Mouse (Mus musculus) urinary bladder, adult 18-20 months (tissue): ENCODE results near the gene Ero1l.
A peak's percentile ranks its signal among the peaks of the same experiment; 100 is the strongest.

Experiments
- DNase-seq, 2 experiments: peaks; one replicate each; pipeline ENCODE4 v3.0.0; 2022; ENCODE audit warnings: low spot score in 2 of 2, mixed read lengths in 2 of 2

Ero1l gene

GRCm38 (mm10) chr14:45318426-45319236, at the start of gene Ero1l:
Ero1l (minus strand) TSS chr14:45318771.
- DNase-seq, result peak; percentile 73 to 84

GRCm38 (mm10) chr14:45365196-45365587, 46.6 kb upstream of the Ero1l start:
- DNase-seq, result no peak

- DNase-seq, result no peak
These were observed 45.9 kb upstream of the Ero1l start for GRCm38 (mm10) chr14:45364211-45365195.

- peak; percentile 93 to 95 for DNase-seq
These were observed 32.6 kb upstream of the Ero1l start, which contains the start of gene Styx for GRCm38 (mm10) chr14:45350931-45351859. Styx (plus strand) TSS chr14:45351093.

- DNase-seq, result peak; percentile 89 to 90
These were observed 11.1 kb upstream of the Ero1l start, which contains the start of gene Psmc6 for GRCm38 (mm10) chr14:45329589-45330181. Psmc6 (plus strand) TSS chr14:45329788.

GRCm38 (mm10) chr14:45329018-45329588, 10.5 kb upstream of the Ero1l start:
- no peak for DNase-seq

GRCm38 (mm10) chr14:45328072-45328713, 9.6 kb upstream of the Ero1l start:
- no peak for DNase-seq

- DNase-seq, result no peak
These were observed 6.9 kb upstream of the Ero1l start for GRCm38 (mm10) chr14:45325471-45325870.

GRCm38 (mm10) chr14:45323320-45323719, 4.7 kb upstream of the Ero1l start:
- DNase-seq, result no peak

- DNase-seq, result no peak
These were observed 3.9 kb upstream of the Ero1l start for GRCm38 (mm10) chr14:45322450-45322849.

GRCm38 (mm10) chr14:45321622-45322021, 3.1 kb upstream of the Ero1l start:
- DNase-seq, result no peak

- no peak for DNase-seq
These were observed 2.5 kb upstream of the Ero1l start for GRCm38 (mm10) chr14:45321067-45321466.

- no peak for DNase-seq
These were observed 1.5 kb upstream of the Ero1l start for GRCm38 (mm10) chr14:45320111-45320510.

- no peak for DNase-seq
These were observed 653 bp upstream of the Ero1l start for GRCm38 (mm10) chr14:45319237-45319610.

- no peak for DNase-seq
These were observed 605 bp downstream of the Ero1l start for GRCm38 (mm10) chr14:45317921-45318411.

- DNase-seq, result no peak
These were observed 1.6 kb downstream of the Ero1l start for GRCm38 (mm10) chr14:45316927-45317326.

GRCm38 (mm10) chr14:45310101-45310500, 8.5 kb downstream of the Ero1l start:
- no peak for DNase-seq

- DNase-seq, result no peak
These were observed 8.9 kb downstream of the Ero1l start for GRCm38 (mm10) chr14:45309646-45310045.

GRCm38 (mm10) chr14:45307630-45308328, 10.8 kb downstream of the Ero1l start:
- no peak for DNase-seq
